Mouse (Mus musculus) macrophage (primary cell): ENCODE results near the gene Olfr147. TPM values are rescaled to one million over a fixed set of nuclear protein-coding genes. Genes with fewer than 3 reads are reported as not detected.
"Not testable (repeated sequence)": the region's sequence is repeated elsewhere in the genome, so short reads cannot be mapped to it uniquely, and the experiment has no call there.

Experiments
- H3K27ac ChIP-seq: fragments of 350-480 bp; formaldehyde crosslinking; 2 replicates; pipeline ENCODE4 v1.9.0; 2021
- H3K36me3 ChIP-seq: fragments of 350-480 bp; formaldehyde crosslinking; 2 replicates; pipeline ENCODE4 v1.9.0; 2021; ENCODE audit errors: inconsistent target
- H3K4me3 ChIP-seq: fragments of 350-480 bp; formaldehyde crosslinking; 2 replicates; pipeline ENCODE4 v1.9.0; 2021; ENCODE audit errors: inconsistent target
- H3K79me2 ChIP-seq: fragments of 350-480 bp; formaldehyde crosslinking; 2 replicates; pipeline ENCODE4 v1.9.0; 2021; ENCODE audit errors: inconsistent target
- WGBS: methylation state at CpG from one replicate; pipeline ENCODE4 v1.1.7; 2026; ENCODE audit warnings: inconsistent platforms; ENCODE audit not compliant: missing documents; 5-methylcytosine and 5-hydroxymethylcytosine counted together
- polyA plus RNA-seq: library from polyadenylated mRNA; stranded (reverse); fragments of 250-400 nt; gene quantifications from 3 replicates; pipeline ENCODE4 v1.2.4, GENCODE M21; 2018; ENCODE audit warnings: inconsistent platforms
- total RNA-seq, 78 experiments: library from RNA; depleted of rRNA; stranded (reverse); fragments of 250-400 nt; gene quantifications; 1 replicate in 9 of 78; 2 replicates in 24 of 78; 3 replicates in 43 of 78; 4 replicates in 2 of 78; pipeline ENCODE4 v1.2.4; 2018; ENCODE audit warnings: inconsistent platforms in 56 of 78

Gene Olfr147
- not detected for total RNA-seq (2018; cell fraction: chromatin; rRNA removed)
- not detected for total RNA-seq (2018; cell fraction: cytosol; rRNA removed)
- total RNA-seq (2018; cell fraction: nucleus; rRNA removed) = not detected
- not detected in 3 replicates for polyA plus RNA-seq

- 100% methylated on average over 1 of the region's 1 CpGs for WGBS
- Histone ChIP-seq H3K4me3 (no peak within 1 kb of the TSS), H3K36me3 (no peaks in the 10 kb centered on the region), H3K27ac (no peak within 1 kb of the TSS), H3K79me2 (no peaks in the 10 kb centered on the region)
Observed at GRCm38 (mm10) chr9:38401398-38401797, at the start of gene Olfr147. Gene Olfr147 (plus strand): TSS chr9:38401698.

DNA sequence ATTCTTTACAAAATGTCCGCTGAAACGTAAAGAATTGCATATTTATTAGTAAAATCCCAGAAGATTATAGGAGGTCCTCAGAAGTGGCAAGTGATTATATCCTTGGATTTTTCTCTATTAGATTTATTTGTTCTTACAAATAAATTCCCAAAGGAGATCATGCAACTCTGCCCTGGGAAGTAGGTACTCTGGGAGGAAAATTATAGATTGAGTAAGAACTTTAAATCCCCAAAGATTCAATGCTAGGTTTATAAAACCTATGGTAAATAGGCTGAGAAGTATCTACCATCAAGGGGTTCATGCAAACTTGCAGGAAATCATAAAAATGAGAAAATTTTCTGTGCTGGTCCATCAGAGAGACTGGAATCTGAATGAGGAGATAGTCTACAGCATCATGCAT lies 34.9 kb upstream of the Olfr147 start, which contains the start of gene Olfr250:
Olfr250 (plus strand) TSS at position 301 of the 400 bp plus-strand sequence.
- H3K36me3 ChIP-seq = no peaks in the 10 kb centered on the region

DNA sequence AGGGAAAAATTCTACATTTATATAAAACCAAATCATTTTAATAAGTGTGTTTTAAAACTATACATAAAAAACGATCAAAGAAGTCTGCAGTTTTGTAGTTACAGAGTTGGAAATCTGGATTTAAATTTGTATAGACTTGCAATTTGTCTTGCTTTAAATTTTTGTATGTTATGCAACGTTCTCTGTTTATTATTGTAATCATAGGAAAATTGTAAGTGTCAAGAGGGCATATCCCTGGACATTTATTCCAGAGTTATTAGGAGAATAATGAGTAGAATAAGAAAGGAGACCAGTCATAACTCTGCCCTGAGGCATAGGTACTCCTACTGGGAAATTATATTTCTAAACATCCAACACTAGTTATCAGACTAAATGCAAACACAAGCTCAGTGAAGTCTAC lies 24.7 kb upstream of the Olfr147 start, which contains the start of gene Olfr251:
Olfr251 (plus strand) TSS at position 301 of the 400 bp plus-strand sequence.
- no peaks in the 10 kb centered on the region for H3K36me3 ChIP-seq
- WGBS = 51% methylated on average over 2 of the region's 2 CpGs
- H3K4me3 ChIP-seq = no peak within 1 kb of the TSS
- H3K79me2 ChIP-seq = no peaks in the 10 kb centered on the region
- H3K27ac ChIP-seq = no peak within 1 kb of the TSS

More for the DNA sequence above, 34.9 kb upstream of the Olfr147 start, which contains the start of gene Olfr250:
- WGBS = 81% methylated on average over 2 of the region's 2 CpGs
- Histone ChIP-seq H3K27ac (no peak within 1 kb of the TSS), H3K4me3 (no peak within 1 kb of the TSS), H3K79me2 (no peaks in the 10 kb centered on the region)

DNA sequence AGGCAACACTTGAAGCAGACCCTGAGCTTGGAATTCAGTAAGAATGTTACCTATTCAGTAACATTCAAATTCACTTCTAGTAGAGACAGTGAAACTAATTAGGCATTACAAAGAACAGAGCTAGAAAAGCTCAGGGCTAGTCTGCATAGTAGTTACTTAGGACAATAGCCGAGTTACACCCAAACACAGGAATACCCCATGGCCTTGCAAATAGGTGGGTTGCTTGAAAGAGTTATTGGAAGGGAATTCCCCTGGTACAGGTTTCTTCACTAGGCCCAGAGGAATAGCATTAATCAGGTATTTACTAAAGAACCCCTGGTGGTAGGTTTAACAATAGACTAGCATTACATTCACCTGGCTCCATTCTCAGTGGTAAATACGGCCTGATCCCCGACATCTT lies 6.0 kb downstream of the Olfr147 start:
- H3K36me3 ChIP-seq, H3K4me3 ChIP-seq, H3K27ac ChIP-seq, H3K79me2 ChIP-seq: not testable (repeated sequence)
- 91% methylated on average over 3 of the region's 3 CpGs for WGBS

DNA sequence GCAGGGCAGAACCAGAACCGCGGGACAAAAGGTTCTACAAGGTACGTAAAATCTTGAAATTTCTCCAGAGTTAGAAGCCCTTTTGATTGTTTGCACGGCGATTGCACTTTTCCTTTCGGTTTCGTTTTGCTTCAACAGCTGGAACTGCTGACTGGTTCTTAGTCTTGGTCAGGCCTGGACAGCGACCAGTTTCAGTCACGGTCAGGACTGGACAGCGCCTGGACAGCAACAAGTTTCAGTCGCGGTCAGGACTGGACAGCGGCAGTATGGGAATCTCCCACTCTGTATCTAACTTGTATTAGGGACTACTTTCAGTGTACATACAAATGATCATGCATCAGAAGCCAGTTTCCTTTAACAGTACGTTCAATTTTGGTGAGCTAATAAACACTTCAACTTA lies 12.0 kb downstream of the Olfr147 start:
- WGBS = 94% methylated on average over 14 of the region's 14 CpGs
- H3K27ac ChIP-seq, H3K79me2 ChIP-seq, H3K36me3 ChIP-seq, H3K4me3 ChIP-seq: not testable (repeated sequence)

GRCm38 (mm10) chr9:38423801-38424200 lies 22.3 kb downstream of the Olfr147 start:
- Histone ChIP-seq H3K4me3 (no peak overlapping the region), H3K36me3 (no peaks in the 10 kb centered on the region), H3K79me2 (no peaks in the 10 kb centered on the region), H3K27ac (no peak overlapping the region)

DNA sequence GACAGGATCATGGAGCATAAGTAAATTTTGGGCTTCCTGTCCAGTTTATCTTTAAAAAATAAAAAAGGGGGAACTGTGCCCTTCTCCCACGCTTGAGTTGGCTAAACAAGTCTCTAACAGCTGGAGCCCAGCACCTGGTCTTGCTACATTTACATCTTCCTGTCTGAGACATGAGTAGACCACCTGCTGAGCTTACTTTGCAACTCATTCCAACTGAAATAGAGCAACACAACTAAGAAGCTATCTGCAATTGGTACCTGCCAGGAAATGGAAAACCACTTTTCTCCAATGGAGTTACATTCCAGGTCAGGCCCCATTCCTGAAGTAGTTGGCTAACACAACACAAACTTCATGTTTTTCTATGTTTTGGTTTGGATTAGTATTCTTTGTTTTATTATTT lies 25.5 kb downstream of the Olfr147 start:
- Histone ChIP-seq H3K79me2 (no peaks in the 10 kb centered on the region), H3K27ac (no peak overlapping the region), H3K36me3 (no peaks in the 10 kb centered on the region), H3K4me3 (no peak overlapping the region)
- 44% methylated on average over 1 of the region's 1 CpGs for WGBS

- Histone ChIP-seq H3K27ac (no peak within 1 kb of the TSS), H3K36me3 (no peaks in the 10 kb centered on the region), H3K79me2 (no peaks in the 10 kb centered on the region), H3K4me3 (no peak within 1 kb of the TSS)
- 82% methylated on average over 1 of the region's 1 CpGs for WGBS
Observed at GRCm38 (mm10) chr9:38429155-38429554, 27.7 kb downstream of the Olfr147 start, which contains the start of gene Olfr901. Gene Olfr901 (plus strand): TSS chr9:38429455.

DNA sequence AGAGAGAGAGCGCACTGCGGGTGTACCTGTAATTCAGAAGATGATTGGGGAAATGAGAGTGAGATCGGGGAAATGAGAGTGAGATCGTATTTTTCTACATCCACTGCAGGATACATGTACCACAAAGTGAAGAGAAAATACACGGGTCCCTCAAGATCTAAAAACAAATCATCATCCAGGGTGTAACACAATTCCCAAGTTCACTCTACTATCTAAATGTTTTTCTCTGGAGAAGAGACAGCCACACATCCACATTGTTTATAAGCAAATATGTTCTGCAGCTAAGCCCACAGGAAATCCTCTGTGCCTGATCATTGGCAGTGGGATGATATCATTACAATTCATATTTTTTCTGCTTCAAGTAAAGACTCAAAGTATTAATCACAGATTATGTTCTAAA lies 45.9 kb downstream of the Olfr147 start, which contains the start of gene Olfr902:
Olfr902 (plus strand) TSS at position 301 of the 400 bp plus-strand sequence.
- H3K79me2 ChIP-seq = no peaks in the 10 kb centered on the region
- WGBS = 87% methylated on average over 5 of the region's 5 CpGs
- no peaks in the 10 kb centered on the region for H3K36me3 ChIP-seq
- H3K27ac ChIP-seq = no peak within 1 kb of the TSS
- no peak within 1 kb of the TSS for H3K4me3 ChIP-seq

Other genes starting within 250 kb of the Olfr147 start
- gene Olfr891, start 220.9 kb upstream of the Olfr147 start, polyA plus RNA-seq = not detected in 3 replicates
- gene Olfr893, start 193.3 kb upstream of the Olfr147 start, polyA plus RNA-seq = not detected in 3 replicates
- gene Olfr894, start 183.6 kb upstream of the Olfr147 start, polyA plus RNA-seq = not detected in 3 replicates
- gene Olfr143, start 148.9 kb upstream of the Olfr147 start, polyA plus RNA-seq = not detected in 3 replicates
- gene Olfr895, start 133.8 kb upstream of the Olfr147 start, polyA plus RNA-seq = not detected in 3 replicates
- gene Olfr896-ps1, start 110.6 kb upstream of the Olfr147 start, polyA plus RNA-seq = not detected in 3 replicates
- gene Olfr25, start 72.6 kb upstream of the Olfr147 start, polyA plus RNA-seq = not detected in 3 replicates
- not detected in 3 replicates for gene Olfr898, start 53.3 kb upstream of the Olfr147 start, polyA plus RNA-seq
- gene Olfr250, start 34.8 kb upstream of the Olfr147 start, polyA plus RNA-seq = not detected in 3 replicates
- gene Olfr251, start 24.6 kb upstream of the Olfr147 start, polyA plus RNA-seq = not detected in 3 replicates
- not detected in 3 replicates for gene Olfr901, start 27.8 kb downstream of the Olfr147 start, polyA plus RNA-seq
- gene Olfr902, start 46.0 kb downstream of the Olfr147 start, polyA plus RNA-seq = not detected in 3 replicates
- not detected in 3 replicates for gene Olfr904, start 61.4 kb downstream of the Olfr147 start, polyA plus RNA-seq
- not detected in 3 replicates for gene Olfr905, start 69.4 kb downstream of the Olfr147 start, polyA plus RNA-seq
- not detected in 3 replicates for gene Olfr906, start 85.4 kb downstream of the Olfr147 start, polyA plus RNA-seq
- not detected in 3 replicates for gene Olfr907, start 94.1 kb downstream of the Olfr147 start, polyA plus RNA-seq
- not detected in 3 replicates for gene Olfr911-ps1, start 119.9 kb downstream of the Olfr147 start, polyA plus RNA-seq
- not detected in 3 replicates for gene Olfr910, start 136.2 kb downstream of the Olfr147 start, polyA plus RNA-seq
- not detected in 3 replicates for gene Olfr912, start 178.5 kb downstream of the Olfr147 start, polyA plus RNA-seq
- gene Olfr913, start 191.1 kb downstream of the Olfr147 start, polyA plus RNA-seq = not detected in 3 replicates
- gene Olfr914, start 203.4 kb downstream of the Olfr147 start, polyA plus RNA-seq = not detected in 3 replicates